Mouse (Mus musculus): Measurements from ENCODE around the gene Olfr1110. TPM values are rescaled to one million over a fixed set of nuclear protein-coding genes. Genes with fewer than 3 reads are reported as not detected.

Gene Olfr1110
- not detected for polyA plus RNA-seq (2014; fragmentation: Illumina TruSeq; extraction: RNeasy Lipid Tissue Mini Kit (QIAGEN cat#74804); ENCODE audit: low read depth, low replicate concordance)

DNA sequence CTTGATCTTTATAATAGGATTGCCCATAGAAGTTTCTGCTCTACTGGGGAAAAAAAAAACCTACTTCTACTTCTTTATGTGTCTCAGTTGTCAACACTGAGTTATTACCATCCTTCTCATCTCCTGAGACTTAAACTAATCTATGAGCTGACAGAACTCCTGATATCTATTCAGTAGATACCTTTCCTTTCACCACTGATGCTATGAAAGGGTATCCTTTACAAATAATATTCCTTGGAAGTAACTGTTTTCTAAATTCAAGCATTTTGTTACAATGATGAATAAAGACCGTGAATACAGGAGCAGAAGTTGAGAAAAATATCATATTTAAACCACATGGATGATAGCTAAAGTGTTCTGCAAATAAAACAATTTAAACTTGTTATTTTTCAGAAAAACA is at the start of gene Olfr1110:
TSS of gene Olfr1110 (minus strand) at position 101 of the 400 bp plus-strand sequence.

DNA sequence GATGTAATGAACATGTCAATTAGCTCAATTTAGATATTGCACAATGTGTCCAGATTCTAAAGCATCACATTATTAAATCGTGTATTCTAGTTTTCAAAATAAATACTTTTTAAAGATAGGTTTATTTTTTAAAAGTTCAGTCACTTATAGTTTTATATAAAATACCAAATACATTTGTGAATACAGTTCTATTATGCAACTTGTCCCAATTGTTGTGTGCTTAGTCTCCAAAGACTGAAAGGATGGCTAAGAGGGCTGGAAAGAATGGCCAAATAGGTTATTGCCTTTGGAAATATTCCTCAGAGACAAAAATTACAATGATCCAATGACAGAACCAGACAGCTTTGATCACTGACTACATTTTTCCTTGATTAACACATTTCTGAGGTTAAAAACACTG is 47.4 kb upstream of the Olfr1110 start, which contains the start of gene Olfr1112:
TSS of gene Olfr1112 (plus strand) at position 301 of the 400 bp plus-strand sequence.

DNA sequence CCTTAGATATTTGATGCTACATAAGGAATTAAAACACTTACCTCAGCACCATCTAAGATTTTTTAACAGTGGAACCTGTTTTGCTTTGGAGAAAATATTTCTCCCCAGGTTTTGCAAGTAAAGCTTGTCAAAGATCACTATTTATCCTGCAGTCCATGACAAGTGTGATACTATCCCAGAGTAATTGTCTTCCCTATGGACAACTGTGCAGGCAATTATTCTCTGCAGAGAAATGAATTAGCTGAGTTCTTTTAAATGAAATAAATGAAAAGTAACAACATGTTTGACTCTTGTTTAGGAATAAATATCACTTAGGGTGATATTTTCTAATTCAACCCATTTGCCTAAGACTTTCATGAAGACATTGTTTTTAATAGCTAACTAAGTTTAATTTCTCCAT is 12.4 kb upstream of the Olfr1110 start, which contains the start of gene Olfr1111:
TSS of gene Olfr1111 (minus strand) at position 101 of the 400 bp plus-strand sequence.

DNA sequence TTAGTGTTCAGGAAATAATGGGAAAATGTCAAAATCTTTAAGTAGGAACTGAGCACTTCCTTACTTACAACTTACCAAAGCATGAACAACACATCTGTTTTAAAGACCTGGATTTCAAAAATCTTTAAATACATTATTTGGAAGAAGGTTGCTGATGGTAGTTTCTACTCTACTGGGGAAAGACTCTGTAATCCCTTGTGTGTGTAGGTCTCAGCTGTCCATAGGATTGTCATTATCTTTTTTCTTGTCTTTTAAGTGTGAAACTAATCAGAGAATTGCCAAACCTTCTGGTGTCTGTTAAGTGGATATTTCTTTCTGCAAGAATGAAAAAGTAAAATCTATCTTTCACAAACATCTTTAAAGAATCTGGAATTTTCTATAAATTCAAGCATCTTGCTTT is 25.6 kb downstream of the Olfr1110 start, which contains the start of gene Olfr259:
TSS of gene Olfr259 (minus strand) at position 101 of the 400 bp plus-strand sequence.

DNA sequence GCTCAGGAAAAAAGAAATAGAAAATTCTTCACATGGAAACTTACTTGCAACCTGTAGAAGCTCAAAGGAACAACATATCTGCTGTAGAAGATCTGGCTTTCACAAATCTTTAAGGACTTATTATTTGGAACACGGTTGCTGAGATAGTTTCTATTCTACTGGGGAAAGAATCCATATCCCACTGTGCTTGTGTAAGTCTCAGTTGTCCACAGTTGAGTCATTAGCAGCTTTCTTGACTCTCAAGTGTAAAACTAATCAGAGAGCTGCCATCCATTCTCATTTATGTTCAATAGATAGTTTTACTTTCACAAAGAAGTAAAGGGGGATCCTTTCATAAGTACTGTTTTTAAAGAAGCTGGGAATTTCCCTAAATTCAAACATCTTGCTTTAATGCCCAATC is 44.2 kb downstream of the Olfr1110 start, which contains the start of gene Olfr1109:
TSS of gene Olfr1109 (minus strand) at position 101 of the 400 bp plus-strand sequence.

Other genes starting within 250 kb of the Olfr1110 start
- not detected for gene Olfr1097, start 248.1 kb downstream of the Olfr1110 start, polyA plus RNA-seq (2014; fragmentation: Illumina TruSeq; extraction: RNeasy Lipid Tissue Mini Kit (QIAGEN cat#74804); ENCODE audit: low read depth, low replicate concordance)
- gene Olfr1098, start 215.8 kb downstream of the Olfr1110 start, polyA plus RNA-seq (2014; fragmentation: Illumina TruSeq; extraction: RNeasy Lipid Tissue Mini Kit (QIAGEN cat#74804); ENCODE audit: low read depth, low replicate concordance): not detected
- gene Olfr1099, start 179.6 kb downstream of the Olfr1110 start, polyA plus RNA-seq (2014; fragmentation: Illumina TruSeq; extraction: RNeasy Lipid Tissue Mini Kit (QIAGEN cat#74804); ENCODE audit: low read depth, low replicate concordance): not detected
- not detected for gene Olfr1100, start 160.3 kb downstream of the Olfr1110 start, polyA plus RNA-seq (2014; fragmentation: Illumina TruSeq; extraction: RNeasy Lipid Tissue Mini Kit (QIAGEN cat#74804); ENCODE audit: low read depth, low replicate concordance)
- not detected for gene Olfr1101, start 149.1 kb downstream of the Olfr1110 start, polyA plus RNA-seq (2014; fragmentation: Illumina TruSeq; extraction: RNeasy Lipid Tissue Mini Kit (QIAGEN cat#74804); ENCODE audit: low read depth, low replicate concordance)
- not detected for gene Olfr1102, start 141.9 kb downstream of the Olfr1110 start, polyA plus RNA-seq (2014; fragmentation: Illumina TruSeq; extraction: RNeasy Lipid Tissue Mini Kit (QIAGEN cat#74804); ENCODE audit: low read depth, low replicate concordance)
- not detected for gene Olfr1104, start 113.2 kb downstream of the Olfr1110 start, polyA plus RNA-seq (2014; fragmentation: Illumina TruSeq; extraction: RNeasy Lipid Tissue Mini Kit (QIAGEN cat#74804); ENCODE audit: low read depth, low replicate concordance)
- not detected for gene Olfr1105, start 103.8 kb downstream of the Olfr1110 start, polyA plus RNA-seq (2014; fragmentation: Illumina TruSeq; extraction: RNeasy Lipid Tissue Mini Kit (QIAGEN cat#74804); ENCODE audit: low read depth, low replicate concordance)
- not detected for gene Olfr1106, start 88.0 kb downstream of the Olfr1110 start, polyA plus RNA-seq (2014; fragmentation: Illumina TruSeq; extraction: RNeasy Lipid Tissue Mini Kit (QIAGEN cat#74804); ENCODE audit: low read depth, low replicate concordance)
- not detected for gene Olfr1107, start 64.5 kb downstream of the Olfr1110 start, polyA plus RNA-seq (2014; fragmentation: Illumina TruSeq; extraction: RNeasy Lipid Tissue Mini Kit (QIAGEN cat#74804); ENCODE audit: low read depth, low replicate concordance)
- not detected for gene Olfr1109, start 44.3 kb downstream of the Olfr1110 start, polyA plus RNA-seq (2014; fragmentation: Illumina TruSeq; extraction: RNeasy Lipid Tissue Mini Kit (QIAGEN cat#74804); ENCODE audit: low read depth, low replicate concordance)
- gene Olfr259, start 25.7 kb downstream of the Olfr1110 start, polyA plus RNA-seq (2014; fragmentation: Illumina TruSeq; extraction: RNeasy Lipid Tissue Mini Kit (QIAGEN cat#74804); ENCODE audit: low read depth, low replicate concordance): not detected
- gene Olfr1111, start 12.3 kb upstream of the Olfr1110 start, polyA plus RNA-seq (2014; fragmentation: Illumina TruSeq; extraction: RNeasy Lipid Tissue Mini Kit (QIAGEN cat#74804); ENCODE audit: low read depth, low replicate concordance): not detected
- gene Olfr1112, start 47.5 kb upstream of the Olfr1110 start, polyA plus RNA-seq (2014; fragmentation: Illumina TruSeq; extraction: RNeasy Lipid Tissue Mini Kit (QIAGEN cat#74804); ENCODE audit: low read depth, low replicate concordance): not detected
- gene Olfr1113, start 68.7 kb upstream of the Olfr1110 start, polyA plus RNA-seq (2014; fragmentation: Illumina TruSeq; extraction: RNeasy Lipid Tissue Mini Kit (QIAGEN cat#74804); ENCODE audit: low read depth, low replicate concordance): not detected
- not detected for gene Olfr1115, start 107.7 kb upstream of the Olfr1110 start, polyA plus RNA-seq (2014; fragmentation: Illumina TruSeq; extraction: RNeasy Lipid Tissue Mini Kit (QIAGEN cat#74804); ENCODE audit: low read depth, low replicate concordance)
- gene Olfr1116, start 127.2 kb upstream of the Olfr1110 start, polyA plus RNA-seq (2014; fragmentation: Illumina TruSeq; extraction: RNeasy Lipid Tissue Mini Kit (QIAGEN cat#74804); ENCODE audit: low read depth, low replicate concordance): not detected
- gene Olfr1118, start 167.3 kb upstream of the Olfr1110 start, polyA plus RNA-seq (2014; fragmentation: Illumina TruSeq; extraction: RNeasy Lipid Tissue Mini Kit (QIAGEN cat#74804); ENCODE audit: low read depth, low replicate concordance): not detected
- not detected for gene Olfr1120, start 214.5 kb upstream of the Olfr1110 start, polyA plus RNA-seq (2014; fragmentation: Illumina TruSeq; extraction: RNeasy Lipid Tissue Mini Kit (QIAGEN cat#74804); ENCODE audit: low read depth, low replicate concordance)
- not detected for gene Olfr1121, start 229.6 kb upstream of the Olfr1110 start, polyA plus RNA-seq (2014; fragmentation: Illumina TruSeq; extraction: RNeasy Lipid Tissue Mini Kit (QIAGEN cat#74804); ENCODE audit: low read depth, low replicate concordance)
- not detected for gene Olfr1122, start 245.5 kb upstream of the Olfr1110 start, polyA plus RNA-seq (2014; fragmentation: Illumina TruSeq; extraction: RNeasy Lipid Tissue Mini Kit (QIAGEN cat#74804); ENCODE audit: low read depth, low replicate concordance)